Mouse (Mus musculus): ENCODE results near the gene Gm12248. TPM values are rescaled to one million over a fixed set of nuclear protein-coding genes. Genes with fewer than 3 reads are reported as not detected.

Gene Gm12248
- polyA plus RNA-seq (2015; fragmentation: Nextera tagmentation; extraction: Ambion mirVana) = not detected in 2 replicates

DNA sequence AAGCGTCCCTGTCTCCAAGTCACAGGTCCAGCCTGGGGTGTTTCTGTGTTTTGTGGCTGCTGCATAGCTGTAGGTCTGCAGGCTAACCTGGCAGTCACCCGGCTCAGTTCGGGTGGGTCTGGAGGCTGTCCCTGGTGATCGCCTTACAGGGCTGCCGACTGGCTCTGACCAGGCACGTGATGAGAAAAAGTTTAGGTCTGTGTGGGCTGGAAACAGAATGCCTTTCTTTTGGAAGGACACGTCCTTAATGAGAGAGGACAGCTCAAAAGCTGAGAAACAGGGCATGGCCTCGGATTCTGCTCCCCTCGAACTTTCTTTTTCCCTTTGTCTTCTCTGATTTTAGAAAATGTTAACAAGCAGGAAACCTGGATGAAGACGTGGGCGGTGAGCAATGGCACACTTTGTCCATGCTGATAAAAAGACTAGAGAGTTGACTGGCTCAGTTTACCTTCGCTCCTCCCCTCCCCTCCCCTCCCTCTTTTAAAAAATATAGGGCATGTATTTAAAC lies at the start of gene Gm12248:
TSS of gene Gm12248 (minus strand) at position 114 of the 508 bp plus-strand sequence.

DNA sequence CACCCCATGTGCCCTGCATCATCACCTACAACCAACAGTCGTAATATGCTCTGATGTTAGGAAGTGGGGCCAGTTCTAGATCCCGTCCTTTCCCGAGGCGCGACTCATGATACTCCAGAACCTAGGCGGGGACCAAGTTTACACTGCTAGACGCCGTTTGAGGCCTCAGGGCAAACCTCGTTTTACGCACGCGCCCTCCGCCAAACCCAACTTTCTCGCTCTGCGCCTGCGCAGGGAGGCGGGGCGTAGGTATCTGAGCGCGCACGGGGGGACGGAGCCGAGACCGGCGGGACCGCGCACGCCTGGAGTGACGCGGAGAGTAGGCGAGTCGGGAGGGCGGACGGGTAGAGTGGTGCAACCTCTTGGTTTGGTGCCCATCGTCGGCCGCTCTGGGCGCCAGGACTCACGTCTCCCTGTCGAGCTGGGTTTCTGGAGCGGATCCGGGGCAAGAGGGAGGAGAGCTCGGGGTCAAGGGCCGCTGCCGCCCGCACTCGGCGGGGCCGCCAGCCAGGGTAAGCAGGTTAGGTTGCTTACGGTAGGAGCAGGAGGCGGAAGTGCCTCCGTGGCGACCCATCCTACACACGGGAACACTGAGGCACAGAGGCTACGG lies 10.9 kb upstream of the Gm12248 start, which contains the start of gene Cnot8:
TSS of gene Cnot8 (plus strand) at position 457 of the 610 bp plus-strand sequence.

Other genes starting within 250 kb of the Gm12248 start
- 16.0 and 16.4 TPM in 2 replicates for gene Larp1, start 84.1 kb downstream of the Gm12248 start, polyA plus RNA-seq (2015; fragmentation: Nextera tagmentation; extraction: Ambion mirVana)
- gene Cnot8, start 11.0 kb upstream of the Gm12248 start, polyA plus RNA-seq (2015; fragmentation: Nextera tagmentation; extraction: Ambion mirVana) = 43.2 and 48.7 TPM in 2 replicates
- 8.9 and 9.6 TPM in 2 replicates for gene Gemin5, start 75.4 kb upstream of the Gm12248 start, polyA plus RNA-seq (2015; fragmentation: Nextera tagmentation; extraction: Ambion mirVana)
- 97.1 and 109 TPM in 2 replicates for gene Mrpl22, start 78.5 kb upstream of the Gm12248 start, polyA plus RNA-seq (2015; fragmentation: Nextera tagmentation; extraction: Ambion mirVana)
- 8.9 and 12.7 TPM in 2 replicates for gene Igtp, start 106.4 kb upstream of the Gm12248 start, polyA plus RNA-seq (2015; fragmentation: Nextera tagmentation; extraction: Ambion mirVana)
- gene Irgm2, start 106.5 kb upstream of the Gm12248 start, polyA plus RNA-seq (2015; fragmentation: Nextera tagmentation; extraction: Ambion mirVana) = 4.8 and 7.2 TPM in 2 replicates
- 5.0 and 7.1 TPM in 2 replicates for gene 4930438A08Rik, start 181.7 kb upstream of the Gm12248 start, polyA plus RNA-seq (2015; fragmentation: Nextera tagmentation; extraction: Ambion mirVana)
- gene Zfp692, start 213.9 kb upstream of the Gm12248 start, polyA plus RNA-seq (2015; fragmentation: Nextera tagmentation; extraction: Ambion mirVana) = 11.9 and 14.9 TPM in 2 replicates
- 86.8 and 94.5 TPM in 2 replicates for gene Zfp672, start 237.2 kb upstream of the Gm12248 start, polyA plus RNA-seq (2015; fragmentation: Nextera tagmentation; extraction: Ambion mirVana)
- gene Sh3bp5l, start 237.6 kb upstream of the Gm12248 start, polyA plus RNA-seq (2015; fragmentation: Nextera tagmentation; extraction: Ambion mirVana) = 16.8 and 18.7 TPM in 2 replicates